Mouse (Mus musculus) myocyte (in vitro differentiated cells): ENCODE measurements around the gene Cpvl.

Experiments used
- E2F4 ChIP-seq: IDR thresholded peaks from one replicate; pipeline ENCODE4 v1.6.1; 2011; ENCODE audit warnings: mild to moderate bottlenecking, control low read depth, moderate library complexity; ENCODE audit not compliant: insufficient read depth
- MAX ChIP-seq: IDR thresholded peaks from one replicate; pipeline ENCODE4 v1.6.1; 2011; ENCODE audit warnings: low read depth, mild to moderate bottlenecking, control low read depth
- POLR2A ChIP-seq: IDR thresholded peaks from one replicate; pipeline ENCODE4 v1.6.1; 2011; ENCODE audit warnings: low read depth, mild to moderate bottlenecking, control low read depth, moderate library complexity; ENCODE audit not compliant: insufficient read length
- SRF ChIP-seq: IDR thresholded peaks from one replicate; pipeline ENCODE4 v1.6.1; 2011; ENCODE audit warnings: low read depth; ENCODE audit not compliant: control insufficient read depth, insufficient read length
- TCF12 ChIP-seq: IDR thresholded peaks from one replicate; pipeline ENCODE4 v1.6.1; 2011; ENCODE audit warnings: mild to moderate bottlenecking, control low read depth; ENCODE audit not compliant: poor library complexity, insufficient read depth, severe bottlenecking

DNA sequence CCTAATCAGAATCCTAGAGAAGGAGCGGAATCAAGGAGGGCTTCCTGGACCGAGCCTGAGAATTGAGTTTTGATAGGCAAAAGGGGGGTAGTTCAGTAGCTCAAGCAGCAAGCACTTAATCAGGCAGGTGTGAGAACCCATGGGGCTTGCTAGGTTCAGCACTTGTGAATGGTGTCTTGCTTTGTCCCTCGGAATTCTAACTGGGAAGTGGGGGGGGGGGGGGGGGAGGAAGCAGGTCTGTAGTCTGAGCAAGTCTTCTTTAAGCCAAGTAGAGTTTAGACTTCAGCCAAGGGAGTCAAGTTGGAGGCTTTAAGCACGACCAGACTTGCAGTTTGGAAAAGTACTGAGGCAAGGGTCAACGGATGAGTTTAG is 97.2 kb downstream of the Cpvl start:
- TF ChIP-seq POLR2A = no peak
- TF ChIP-seq TCF12 = no peak
- TF ChIP-seq MAX = no peak
- no peak for TF ChIP-seq SRF
- TF ChIP-seq E2F4 = no peak
